9 mouse cellular contexts compared by ENCODE assay signal in the genomic region with DNA sequence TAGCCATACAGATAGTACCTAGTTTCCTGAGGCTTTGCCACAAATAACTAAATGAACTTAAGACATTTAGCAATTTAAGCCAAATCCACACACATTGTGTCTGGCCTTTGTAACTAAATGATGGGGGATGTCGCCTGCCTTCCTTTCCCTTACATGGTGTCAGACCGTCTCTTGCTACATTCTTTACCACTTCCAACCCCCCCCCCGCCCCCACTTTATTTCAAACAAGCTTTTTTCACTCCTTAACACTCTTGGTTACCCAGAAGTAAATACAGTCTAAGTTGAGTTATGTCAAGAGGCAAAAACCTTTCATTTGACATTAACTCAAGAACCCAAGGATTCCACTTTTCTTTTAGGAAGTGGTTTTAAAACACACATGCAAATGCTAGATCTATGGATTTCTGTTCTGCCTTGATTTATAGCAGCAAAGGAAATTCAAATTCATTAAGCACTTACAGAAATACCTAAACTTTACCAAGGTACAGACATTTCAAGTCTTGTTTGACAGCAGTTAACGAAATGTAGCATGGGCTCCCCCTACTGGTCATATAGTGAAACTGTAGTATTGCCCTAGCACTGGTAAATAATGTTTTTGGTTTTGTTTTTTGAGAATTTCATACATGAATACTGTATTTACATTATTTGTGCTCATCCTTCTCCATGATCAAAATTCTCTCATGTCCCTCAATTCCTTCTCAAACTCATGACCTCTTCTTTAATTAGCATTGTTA.
DNase-seq lines count a peak whose midpoint lies in the region; TF ChIP-seq lines count a peak whose summit lies in the region.
"Had no signal": no experiment of that assay in that cellular context is flagged by ENCODE, and none has a peak within 500 bp of the region (broad histone marks: within the 10 kb centered on the region; RNA-seq: fewer than 3 reads in every experiment).

No protein-coding gene starts in this region.

- H3K4me3 ChIP-seq in C2C12 (ENCODE audit: insufficient read depth, poor library complexity, severe bottlenecking) = no peak overlapping the region
- H3K4me3 ChIP-seq in E14TG2a.4 (replicated peaks; ENCODE audit: low read length) = no peak overlapping the region
- H3K4me3 ChIP-seq: lung, embryonic 15.5 days had no signal

- TF ChIP-seq CTCF in C2C12 (IDR thresholded peaks at IDR 0.05; ENCODE audit: control insufficient read depth, insufficient read depth, insufficient read length) = peak; percentile 37
- TF ChIP-seq CTCF in E14TG2a.4 (conservative IDR thresholded peaks at IDR 0.05; ENCODE audit: low read length) = peak; percentile 85

- H3K4me1 ChIP-seq in E14TG2a.4 (replicated peaks; ENCODE audit: low read depth, low read length) = peaks cover 19% of the 10 kb centered on the region
- H3K4me1 ChIP-seq: lung, embryonic 15.5 days had no signal

- no peaks in the 10 kb centered on the region for H3K79me3 ChIP-seq in C2C12 (ENCODE audit: low read depth)

- peak; percentile 49 for DNase-seq in kidney, adult 9 months
- no peak for DNase-seq in kidney, adult 18-20 months
- peak; percentile 83 for DNase-seq in embryo, embryonic 10 days (ENCODE audit: low spot score)
- peak; percentile 52 for DNase-seq in lung, postnatal 36 days
- no peak for DNase-seq in neural tube, embryonic 10.5 days (ENCODE audit: extremely low spot score, low spot score)
- no peak for DNase-seq in urinary bladder, postnatal 14 days (ENCODE audit: low spot score)

- H3ac ChIP-seq in C2C12 (ENCODE audit: control insufficient read depth, insufficient read length, low read depth) = no peak overlapping the region

- peaks cover 14% of the 10 kb centered on the region for H3K9me3 ChIP-seq in E14TG2a.4 (ENCODE audit: low read length)
- H3K9me3 ChIP-seq: lung, embryonic 15.5 days had no signal

- H3K36me3 ChIP-seq in C2C12 (ENCODE audit: control insufficient read depth, insufficient read depth) (no peaks in the 10 kb centered on the region), E14TG2a.4 (ENCODE audit: insufficient read depth, low read length) (no peaks in the 10 kb centered on the region)
- H3K36me3 ChIP-seq: lung, embryonic 15.5 days had no signal

- H3K79me2 ChIP-seq in C2C12 (ENCODE audit: control insufficient read depth, insufficient read depth) = no peaks in the 10 kb centered on the region

- no peaks in the 10 kb centered on the region for H3K27me3 ChIP-seq in C2C12 (ENCODE audit: control insufficient read depth, insufficient read depth, insufficient read length)
- H3K27me3 ChIP-seq in E14TG2a.4 (ENCODE audit: insufficient read depth, low read length) = no peaks in the 10 kb centered on the region
- H3K27me3 ChIP-seq: lung, embryonic 15.5 days had no signal

TF ChIP-seq in C2C12, 6 proteins besides CTCF, POLR2A, EP300 and RAD21:
- TF ChIP-seq MYOG (IDR thresholded peaks at IDR 0.05; ENCODE audit: control insufficient read depth, extremely low read depth, insufficient read length) (no peak), CEBPB (IDR thresholded peaks at IDR 0.05; ENCODE audit: low read depth) (no peak), MYOD1 (IDR thresholded peaks at IDR 0.05; ENCODE audit: control insufficient read depth, insufficient read length, low read depth) (no peak), USF1 (IDR thresholded peaks at IDR 0.05; ENCODE audit: low read depth) (no peak), FOSL1 (IDR thresholded peaks at IDR 0.05; ENCODE audit: insufficient read depth, low read length, poor library complexity, severe bottlenecking) (no peak), MAX (IDR thresholded peaks at IDR 0.05) (no peak)
TF ChIP-seq in C2C12: peak in this region for 0.

Comparison
In these comparisons a context has a peak if more than half of its experiments do, and no peak if none do; other contexts are left out.
1. DNase-seq: peak in kidney, adult 9 months (single experiment), embryo, embryonic 10 days (single experiment) and lung, postnatal 36 days (single experiment); none in kidney, adult 18-20 months (single experiment), neural tube, embryonic 10.5 days (single experiment) and urinary bladder, postnatal 14 days (single experiment).